Mouse (Mus musculus): ENCODE measurements around the gene Tmigd3.

- TF ChIP-seq CTCF (IDR thresholded peaks at IDR 0.05; ENCODE audit: low read depth) (no peak), EP300 (IDR thresholded peaks at IDR 0.05; ENCODE audit: low read depth) (no peak)
Measured at GRCm38 (mm10) chr3:105823609-105824008, 47.1 kb upstream of the Tmigd3 start.

Data from liver, embryonic 14.5 days (tissue).